Mouse (Mus musculus): ENCODE data around the gene Pgbd5. TPM values are rescaled to one million over a fixed set of nuclear protein-coding genes. Genes with fewer than 3 reads are reported as not detected.

Pgbd5 gene
- total RNA-seq, 2 experiments from 2014 or later = 208 to 221 TPM

DNA sequence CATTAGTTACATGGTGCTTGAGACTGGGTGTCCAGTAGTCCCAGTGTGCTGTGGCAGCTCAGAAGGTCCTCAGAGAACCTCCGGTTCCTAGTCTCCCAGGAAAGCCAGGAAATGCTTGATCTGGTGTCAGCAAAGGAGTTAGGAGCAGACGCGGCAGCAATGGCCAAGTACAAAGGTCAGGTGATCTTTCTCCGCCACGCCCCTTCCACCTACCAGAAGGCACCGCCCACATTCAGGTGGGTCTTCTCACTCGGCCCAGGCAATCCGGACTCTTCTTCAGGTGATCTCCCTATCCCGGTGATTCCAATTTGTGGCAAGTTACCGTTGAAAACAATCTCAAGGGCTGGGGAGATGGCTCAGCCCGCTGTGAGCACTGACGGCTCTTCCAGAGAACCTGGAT, 20.2 kb upstream of the Pgbd5 start:
- intact Hi-C loops (cut with DNase I) = no loop called here
- TF ChIP-seq CTCF (IDR thresholded peaks at IDR 0.05) = no peak
- Histone ChIP-seq H3K27ac (no peak overlapping the region), H3K4me3 (no peak overlapping the region)
- DNase-seq (ENCODE audit: extremely low spot score in 1 of 2, low spot score in 2 of 2) = no peak

DNA sequence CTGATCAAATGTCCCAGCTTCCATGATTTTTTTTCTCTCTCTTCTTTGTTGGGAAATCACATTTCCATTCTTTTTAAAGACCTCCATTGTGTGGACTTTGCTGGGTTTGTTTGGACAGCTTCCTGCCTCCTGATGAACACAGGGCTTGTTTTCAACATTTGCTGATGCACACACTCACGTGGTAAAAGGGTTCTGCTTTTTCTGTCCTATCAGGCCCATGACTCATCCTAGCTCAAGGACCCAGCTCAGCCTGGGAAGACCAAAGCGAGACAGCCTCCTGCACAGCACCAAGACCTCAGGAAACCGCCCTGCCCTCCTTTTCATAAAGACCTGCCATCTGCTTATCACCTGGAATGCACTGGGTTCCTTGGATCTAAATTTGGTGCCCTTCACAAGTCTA, 15.9 kb upstream of the Pgbd5 start:
- Histone ChIP-seq H3K4me3 (no peak overlapping the region), H3K27ac (peak overlapping the region; percentile 53; the same call in 1 of the 2 replicates)
- intact Hi-C loops (cut with DNase I) = no loop called here
- DNase-seq (ENCODE audit: extremely low spot score in 1 of 2, low spot score in 2 of 2) = no peak
- no peak for TF ChIP-seq CTCF (IDR thresholded peaks at IDR 0.05)

DNA sequence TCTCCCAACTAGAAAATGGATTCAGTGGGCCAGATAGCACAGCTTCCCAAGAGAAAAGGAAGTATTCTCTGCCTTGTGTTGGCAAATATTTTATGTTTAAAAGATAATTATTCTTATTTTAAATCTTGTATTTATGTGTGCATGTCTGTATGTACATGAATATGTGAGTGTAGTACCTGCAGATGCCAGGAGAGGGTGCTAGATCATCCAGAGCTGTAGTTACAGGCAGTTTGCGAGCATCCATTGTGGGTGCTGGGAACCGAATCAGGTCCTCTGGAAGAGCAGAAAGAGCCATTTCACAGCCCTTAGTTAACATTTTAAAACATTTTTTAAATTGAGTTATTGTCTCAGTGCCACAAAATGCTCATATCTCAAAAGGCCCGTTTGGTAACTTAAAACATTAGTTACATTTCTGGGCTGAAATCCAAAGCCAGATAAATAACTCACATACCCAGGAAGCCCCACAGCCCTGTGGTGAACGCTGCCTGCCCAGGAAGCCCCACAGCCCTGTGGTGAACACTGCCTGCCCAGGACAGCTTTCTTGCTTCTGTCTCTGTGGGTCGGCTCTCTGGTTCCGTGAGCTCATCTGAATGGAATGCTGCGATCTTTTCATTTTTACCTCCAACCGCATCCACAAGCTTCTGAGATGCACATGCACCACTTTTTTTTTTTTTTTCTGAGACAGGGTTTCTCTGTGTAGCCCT, 10.9 kb upstream of the Pgbd5 start:
- intact Hi-C loops (cut with DNase I) = no loop called here
- no peak for DNase-seq (ENCODE audit: extremely low spot score in 1 of 2, low spot score in 2 of 2)
- TF ChIP-seq CTCF (IDR thresholded peaks at IDR 0.05) = peak; percentile 36
- no peak overlapping the region for H3K4me3 ChIP-seq
- no peak overlapping the region for H3K27ac ChIP-seq

DNA sequence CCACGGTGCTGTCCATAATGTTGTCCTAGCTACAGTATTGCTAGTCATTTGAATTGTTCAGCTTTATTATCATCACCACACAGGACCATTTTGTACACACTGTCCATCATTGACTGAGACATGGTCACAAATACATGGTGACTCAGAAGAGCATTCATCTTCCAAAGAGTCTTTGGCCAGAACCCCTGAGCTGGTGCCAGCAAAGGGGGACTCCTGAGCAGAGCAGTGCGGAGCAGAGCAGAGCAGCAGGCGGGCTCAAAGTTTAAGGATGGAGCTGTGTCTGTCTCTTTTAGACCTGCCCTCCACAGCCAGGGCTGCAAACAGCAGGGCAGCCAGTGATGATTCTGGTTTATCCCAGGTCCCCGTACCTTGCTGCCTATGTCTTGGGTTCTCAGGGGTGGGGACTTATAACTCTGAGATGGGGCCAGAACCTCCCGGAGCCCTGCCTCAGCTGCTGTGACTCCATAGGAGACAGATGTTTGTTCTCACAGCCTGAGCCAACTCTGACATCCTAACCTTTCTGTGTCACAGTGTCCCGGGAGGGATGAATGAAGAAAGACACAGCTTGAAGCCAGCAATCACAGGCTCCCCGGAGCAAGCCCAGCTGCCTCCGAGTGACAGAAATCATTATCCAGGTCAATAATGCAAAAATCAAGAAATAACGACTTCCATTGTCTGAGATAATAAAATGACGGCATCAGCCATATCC, 9.7 kb upstream of the Pgbd5 start:
- intact Hi-C loops (cut with DNase I) = no loop called here
- Histone ChIP-seq H3K4me3 (no peak overlapping the region), H3K27ac (no peak overlapping the region)
- DNase-seq (ENCODE audit: extremely low spot score in 1 of 2, low spot score in 2 of 2) = no peak
- no peak for TF ChIP-seq CTCF (IDR thresholded peaks at IDR 0.05)

DNA sequence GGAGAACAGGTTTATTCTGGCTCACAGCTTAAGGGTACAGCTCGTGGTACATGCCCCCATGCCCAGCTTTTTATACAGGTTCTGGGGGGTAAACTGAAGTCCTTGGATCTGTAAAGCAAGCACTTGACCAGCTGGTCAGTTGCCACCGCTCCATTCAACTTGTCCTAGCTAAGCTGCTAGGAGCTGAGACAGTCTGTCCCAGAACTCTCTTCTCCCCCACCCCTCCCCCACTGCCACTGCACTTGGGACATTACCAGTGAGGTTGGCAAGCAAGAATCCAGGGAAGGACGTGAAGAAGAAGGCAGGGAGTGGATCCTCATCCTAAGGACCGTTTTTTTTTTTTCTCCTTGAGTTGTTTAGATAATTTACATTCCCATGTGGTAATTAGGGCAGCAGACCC, 2.7 kb downstream of the Pgbd5 start:
- Histone ChIP-seq H3K4me3 (no peak overlapping the region), H3K27ac (no peak overlapping the region)
- no peak for TF ChIP-seq CTCF (IDR thresholded peaks at IDR 0.05)
- DNase-seq (ENCODE audit: extremely low spot score in 1 of 2, low spot score in 2 of 2) = no peak
- intact Hi-C loops (cut with DNase I) = no loop called here

DNA sequence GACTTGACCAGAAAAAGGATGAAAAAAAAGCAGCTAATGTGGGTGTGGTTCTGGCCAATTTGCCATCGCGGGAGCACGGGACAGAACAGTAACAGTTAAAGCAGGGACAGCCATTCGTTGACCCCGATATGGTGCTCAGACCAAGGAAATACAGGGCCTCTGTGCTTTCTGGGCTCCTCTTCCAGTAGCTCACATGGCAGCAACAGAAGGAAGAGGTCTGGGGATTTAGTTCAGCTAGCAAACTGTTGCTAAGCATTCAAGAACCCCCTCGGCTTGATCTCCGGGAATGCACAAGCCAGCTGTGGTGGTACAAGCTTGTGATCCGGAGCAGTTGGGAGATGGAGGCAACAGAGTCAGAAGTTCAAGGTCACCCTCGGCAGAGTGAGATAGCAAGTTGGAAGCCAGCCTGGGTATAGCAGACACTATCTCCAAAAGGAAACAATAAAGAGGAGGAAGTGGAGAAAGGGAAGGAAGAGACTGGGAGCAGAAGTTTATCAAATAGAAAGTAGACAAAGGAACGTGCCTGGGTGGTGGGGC, 3.7 kb downstream of the Pgbd5 start:
- Histone ChIP-seq H3K27ac (no peak overlapping the region), H3K4me3 (no peak overlapping the region)
- intact Hi-C loops (cut with DNase I) = loop anchor here (2.0 kb wide), 2 partner anchors 41 to 85 kb away; partner anchors contain the start of gene Cog2
- no peak for TF ChIP-seq CTCF (IDR thresholded peaks at IDR 0.05)
- no peak for DNase-seq (ENCODE audit: extremely low spot score in 1 of 2, low spot score in 2 of 2)

DNA sequence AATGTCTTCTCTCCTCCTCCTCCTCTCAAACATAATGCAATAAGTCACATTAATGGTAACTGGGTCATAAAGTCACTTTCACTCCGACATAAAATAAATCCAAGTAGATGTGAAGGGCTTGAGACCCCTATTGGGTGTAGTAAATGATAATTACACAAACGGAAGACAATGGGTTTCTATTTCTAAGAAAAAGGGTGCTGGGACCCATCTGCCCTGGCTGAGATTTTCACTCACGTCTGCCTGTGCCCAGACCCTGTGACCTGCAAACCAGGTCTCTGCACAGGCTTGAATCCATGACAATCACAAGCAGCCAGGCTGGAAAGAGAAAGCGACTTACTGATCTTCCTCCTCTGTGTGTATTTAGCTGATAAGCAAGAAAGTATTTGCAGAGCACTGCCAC, 4.3 kb downstream of the Pgbd5 start:
- Histone ChIP-seq H3K4me3 (no peak overlapping the region), H3K27ac (peak overlapping the region; percentile 82)
- intact Hi-C loops (cut with DNase I) = loop anchor here (2.0 kb wide), 2 partner anchors 42 to 86 kb away; partner anchors contain the start of gene Cog2
- TF ChIP-seq CTCF (IDR thresholded peaks at IDR 0.05) = no peak
- no peak for DNase-seq (ENCODE audit: extremely low spot score in 1 of 2, low spot score in 2 of 2)

DNA sequence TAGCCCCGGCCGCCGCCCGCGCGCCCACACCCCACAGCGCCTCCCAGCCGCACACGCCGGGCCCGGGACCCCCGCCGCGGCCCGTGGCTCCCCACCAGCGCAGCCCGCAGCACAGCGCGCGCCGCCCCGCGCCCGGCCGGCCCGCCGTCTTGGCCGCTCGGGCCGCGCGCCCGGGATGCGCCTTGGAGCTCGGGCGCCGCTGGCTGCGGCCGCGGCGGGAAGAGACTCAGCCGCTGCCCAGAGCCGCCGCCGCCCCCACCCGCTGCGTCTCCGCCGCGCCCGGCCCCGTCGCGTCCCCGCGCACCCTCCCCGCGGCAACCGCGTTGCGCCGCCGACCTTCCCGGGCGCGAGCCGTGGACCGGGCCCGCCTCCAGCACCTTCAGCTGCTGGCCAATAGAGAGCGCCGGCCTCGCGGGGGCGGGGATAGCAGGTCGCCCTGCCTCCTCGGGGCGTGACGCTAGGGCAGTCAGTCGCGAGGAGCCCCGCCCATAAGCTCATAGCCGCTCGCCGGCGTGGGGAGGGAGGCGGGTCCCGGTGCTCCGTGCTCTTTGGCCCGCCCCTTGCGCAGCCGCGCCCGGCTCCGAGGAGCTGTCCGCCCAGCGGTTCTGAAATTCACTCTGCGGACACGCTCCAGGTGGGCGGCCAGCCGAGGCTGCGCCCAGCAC, 5.2 kb downstream of the Pgbd5 start:
- no peak; the same call in none of the 2 replicates for TF ChIP-seq CTCF (IDR thresholded peaks at IDR 0.05)
- Histone ChIP-seq H3K27ac (peak overlapping the region; percentile 91), H3K4me3 (peak overlapping the region; percentile 77)
- peak; percentile 98 for DNase-seq (ENCODE audit: extremely low spot score in 1 of 2, low spot score in 2 of 2)
- intact Hi-C loops (cut with DNase I) = loop anchor here (2.0 to 5.0 kb wide), 3 partner anchors 37 to 87 kb away; partner anchors contain the start of gene Cog2

DNA sequence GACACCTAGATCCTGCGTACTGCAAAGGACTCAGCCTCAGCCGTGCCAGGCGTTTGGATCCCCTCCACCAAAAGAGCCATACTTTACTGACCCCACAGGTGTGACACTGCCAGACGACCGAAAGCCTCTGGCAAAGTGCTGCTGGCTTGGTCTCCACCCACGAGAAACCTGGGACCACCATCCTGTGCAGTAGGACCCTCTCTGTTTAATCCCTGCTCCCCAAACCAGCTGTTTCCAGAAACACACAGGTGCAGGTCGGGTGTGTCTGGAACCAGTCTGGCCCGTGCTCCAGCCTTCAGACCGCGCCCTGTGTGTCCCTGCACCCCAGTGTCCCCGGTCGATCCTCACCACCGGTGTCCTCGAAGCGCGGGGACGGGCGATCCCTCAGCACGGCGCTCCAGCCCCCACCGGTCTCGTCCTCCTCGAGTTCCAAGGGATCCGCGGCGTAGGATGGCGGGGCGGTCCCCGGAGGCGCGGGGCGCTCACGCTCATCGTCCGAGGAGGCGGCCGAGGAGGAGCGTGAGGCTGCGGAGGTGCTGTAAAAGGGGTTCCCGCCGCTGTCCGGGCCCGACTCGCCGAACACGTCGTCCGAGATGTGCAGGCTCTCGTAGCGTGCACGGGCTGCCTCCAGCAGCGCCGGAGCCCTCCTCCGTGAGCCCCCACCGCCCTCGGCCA, 5.9 kb downstream of the Pgbd5 start:
- TF ChIP-seq CTCF (IDR thresholded peaks at IDR 0.05) = no peak
- peak; percentile 61 to 63 for DNase-seq (ENCODE audit: extremely low spot score in 1 of 2, low spot score in 2 of 2)

DNA sequence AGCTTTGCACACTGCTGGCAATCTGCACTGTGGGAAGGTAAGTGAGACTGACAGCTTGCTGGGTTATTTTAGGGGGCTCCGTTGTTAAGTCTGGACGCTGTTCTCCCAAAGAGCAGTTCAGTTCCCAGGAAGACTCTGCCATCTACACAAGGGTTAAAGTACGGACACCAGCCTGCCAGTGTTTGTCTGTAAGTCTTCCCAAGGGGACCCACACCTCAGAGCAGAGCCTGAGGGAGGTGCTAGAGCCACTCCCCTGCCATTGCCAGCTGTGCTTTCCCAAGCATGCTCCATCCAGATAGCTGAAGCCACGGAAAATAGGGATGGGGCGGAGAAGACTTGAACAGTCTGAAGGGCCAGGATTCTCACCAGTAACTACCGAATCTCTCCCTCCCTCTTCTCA, 8.6 kb downstream of the Pgbd5 start:
- intact Hi-C loops (cut with DNase I) = loop anchor here (5.0 kb wide), 1 partner anchor 34 kb away; no protein-coding TSS in a partner anchor
- Histone ChIP-seq H3K27ac (peak overlapping the region; percentile 91), H3K4me3 (peak overlapping the region; percentile 77)
- no peak for TF ChIP-seq CTCF (IDR thresholded peaks at IDR 0.05)
- no peak for DNase-seq (ENCODE audit: extremely low spot score in 1 of 2, low spot score in 2 of 2)

More for the DNA sequence above, 5.9 kb downstream of the Pgbd5 start:
- peak overlapping the region; percentile 77 for H3K4me3 ChIP-seq
- H3K27ac ChIP-seq = peak overlapping the region; percentile 91
- intact Hi-C loops (cut with DNase I) = loop anchor here (2.0 to 5.0 kb wide), 3 partner anchors 36 to 87 kb away; partner anchors contain the start of gene Cog2

DNA sequence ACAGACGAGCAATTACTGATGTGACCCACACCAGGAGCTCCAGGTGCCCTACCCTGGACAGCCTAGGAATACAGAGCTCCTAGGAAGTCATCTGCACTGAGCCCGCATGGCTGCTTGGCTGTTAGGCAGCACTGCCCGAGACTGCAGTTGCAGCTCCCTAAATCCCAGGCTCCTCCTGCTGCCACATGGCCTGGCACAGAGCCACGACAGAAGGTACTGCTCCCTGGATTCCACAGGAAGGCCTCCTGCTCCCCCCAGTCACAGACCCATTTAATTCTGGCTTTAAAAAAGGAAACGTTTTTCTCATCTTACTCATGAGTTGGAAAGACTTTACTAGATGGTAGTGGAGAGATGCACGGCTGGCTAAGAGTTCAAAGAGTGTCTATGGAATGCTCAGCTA, 10.0 kb downstream of the Pgbd5 start:
- TF ChIP-seq CTCF (IDR thresholded peaks at IDR 0.05) = no peak
- Histone ChIP-seq H3K4me3 (0 out of 2 replicates have a peak overlapping the region, but pooled peaks have one; percentile 77), H3K27ac (no peak overlapping the region; the same call in 1 of the 2 replicates)
- peak in 1 of 2 experiments; percentile 52 for DNase-seq (ENCODE audit: extremely low spot score in 1 of 2, low spot score in 2 of 2)
- intact Hi-C loops (cut with DNase I) = no loop called here
